Comparison of ENCODE assay signal across 21 mouse cellular contexts in the genomic region with DNA sequence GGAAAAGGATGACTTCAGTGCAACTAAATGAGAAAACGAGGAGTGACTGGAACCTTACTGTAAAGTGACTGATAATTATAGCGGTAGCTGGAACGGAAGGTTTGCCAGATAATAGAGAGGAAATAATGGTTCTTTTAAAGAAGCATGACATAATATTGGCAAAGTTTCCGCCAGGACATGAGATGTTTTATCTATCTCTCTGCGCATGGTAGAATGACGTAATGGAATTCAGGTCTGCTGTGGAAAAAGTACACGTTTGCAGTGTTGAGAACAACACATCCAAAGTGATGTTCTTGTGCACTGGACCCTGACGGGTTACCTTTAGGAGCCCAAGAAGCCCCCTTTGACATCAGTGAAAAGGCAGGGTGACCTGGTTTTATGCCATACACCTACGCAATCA. TPM values are rescaled to one million over a fixed set of nuclear protein-coding genes. Genes with fewer than 3 reads are reported as not detected.
A peak's percentile ranks its signal among the peaks of the same experiment; 100 is the strongest.
DNase-seq lines count a peak whose midpoint lies in the region; ATAC-seq and TF ChIP-seq lines count a peak whose summit lies in the region.
"Had no signal": no experiment of that assay in that cellular context is flagged by ENCODE, and none has a peak within 500 bp of the region (broad histone marks: within the 10 kb centered on the region; RNA-seq: fewer than 3 reads in every experiment).

No protein-coding gene starts in this region.

- no peak overlapping the region for H3K4me3 ChIP-seq in gastrocnemius, adult 2 months
- H3K4me3 ChIP-seq in liver, adult 2 months (ENCODE audit: insufficient read depth, low read depth, low read length), result no peak overlapping the region
- H3K4me3 ChIP-seq in heart, embryonic 11.5 days (ENCODE audit: low read depth, low read length), result no peak overlapping the region
- H3K4me3 ChIP-seq in heart, postnatal 0 days (ENCODE audit: low read depth, low read length), result no peak overlapping the region
- H3K4me3 ChIP-seq: forebrain, embryonic 10.5 days; hindbrain, embryonic 15.5 days; limb, embryonic 13.5 days; lung, embryonic 15.5 days; midbrain, embryonic 12.5 days; neural tube, embryonic 15.5 days had no signal

- H3K9me3 ChIP-seq in heart, embryonic 11.5 days (replicated peaks; ENCODE audit: control insufficient read depth, low read length), result no peaks in the 10 kb centered on the region
- no peaks in the 10 kb centered on the region for H3K9me3 ChIP-seq in heart, postnatal 0 days (replicated peaks; ENCODE audit: control insufficient read depth, low read length)
- H3K9me3 ChIP-seq: forebrain, embryonic 10.5 days; hindbrain, embryonic 15.5 days; limb, embryonic 13.5 days; lung, embryonic 15.5 days; midbrain, embryonic 12.5 days; neural tube, embryonic 15.5 days had no signal

- H3K4me1 ChIP-seq in liver, adult 2 months (ENCODE audit: control insufficient read depth, insufficient read depth, low read length), result peaks cover 2% of the 10 kb centered on the region; the same call in 1 of the 2 replicates
- H3K4me1 ChIP-seq in heart, embryonic 11.5 days (ENCODE audit: control insufficient read depth, insufficient read depth, low read length), result no peaks in the 10 kb centered on the region; the same call in none of the 2 replicates
- H3K4me1 ChIP-seq in heart, postnatal 0 days (ENCODE audit: control insufficient read depth, insufficient read depth), result no peaks in the 10 kb centered on the region; the same call in 1 of the 2 replicates

- TF ChIP-seq POLR2A in liver, adult 2 months (IDR thresholded peaks at IDR 0.05; ENCODE audit: extremely low read depth, insufficient read depth, low read length), result no peak

- ATAC-seq in heart, embryonic 11.5 days (replicated peaks; ENCODE audit: insufficient number of reproducible peaks, low FRiP score, low TSS enrichment), result no peak
- no peak for ATAC-seq in heart, postnatal 0 days (ENCODE audit: insufficient read depth, low read depth)
- ATAC-seq: forebrain, embryonic 16.5 days had no signal

- no peak for TF ChIP-seq CTCF in gastrocnemius, adult 2 months (IDR thresholded peaks at IDR 0.05)
- no peak for TF ChIP-seq CTCF in liver, adult 2 months (IDR thresholded peaks at IDR 0.05; ENCODE audit: low read depth, low read length)
- no peak for TF ChIP-seq CTCF in heart, postnatal 0 days (IDR thresholded peaks at IDR 0.05; ENCODE audit: low read depth)

- H3K27me3 ChIP-seq in liver, adult 2 months (ENCODE audit: control insufficient read depth, insufficient read depth, low read length), result no peaks in the 10 kb centered on the region
- H3K27me3 ChIP-seq in heart, embryonic 11.5 days (ENCODE audit: control insufficient read depth, insufficient read depth, low read length), result peaks cover 24% of the 10 kb centered on the region
- H3K27me3 ChIP-seq in heart, postnatal 0 days (ENCODE audit: control insufficient read depth, insufficient read depth, low read length), result 0 out of 2 replicates have a peak, but pooled peaks cover 10% of the 10 kb centered on the region
- H3K27me3 ChIP-seq: hindbrain, embryonic 15.5 days; limb, embryonic 13.5 days; lung, embryonic 15.5 days; midbrain, embryonic 12.5 days; neural tube, embryonic 15.5 days had no signal

- no peak for TF ChIP-seq EP300 in heart, postnatal 0 days (IDR thresholded peaks at IDR 0.05; ENCODE audit: low read depth)

- WGBS in liver, adult 2 months, result 72% methylated on average over 9 of the region's 9 CpGs
- 62% methylated on average over 9 of the region's 9 CpGs for WGBS in heart, embryonic 11.5 days (ENCODE audit: insufficient replicate concordance)
- WGBS in heart, postnatal 0 days, result 44% methylated on average over 9 of the region's 9 CpGs

- H3K79me2 ChIP-seq in liver, adult 2 months (ENCODE audit: control insufficient read depth, insufficient read depth, low read length), result no peaks in the 10 kb centered on the region

- no peaks in the 10 kb centered on the region for H3K36me3 ChIP-seq in liver, adult 2 months (ENCODE audit: control insufficient read depth, insufficient read depth, low read length)
- H3K36me3 ChIP-seq in heart, embryonic 11.5 days (ENCODE audit: control insufficient read depth, insufficient read depth, low read length), result no peaks in the 10 kb centered on the region
- no peaks in the 10 kb centered on the region for H3K36me3 ChIP-seq in heart, postnatal 0 days (replicated peaks; ENCODE audit: control insufficient read depth, insufficient read depth, low read length)
- H3K36me3 ChIP-seq: forebrain, embryonic 10.5 days; hindbrain, embryonic 15.5 days; limb, embryonic 13.5 days; lung, embryonic 15.5 days; midbrain, embryonic 12.5 days; neural tube, embryonic 15.5 days had no signal

- intact Hi-C loops in gastrocnemius, adult 2 months (cut with DNase I), result no loop called here

- H3K27ac ChIP-seq in gastrocnemius, adult 2 months, result 0 out of 2 replicates have a peak overlapping the region, but pooled peaks have one; percentile 12
- no peak overlapping the region for H3K27ac ChIP-seq in liver, adult 2 months (replicated peaks; ENCODE audit: insufficient read depth, low read depth, low read length)
- 0 out of 2 replicates have a peak overlapping the region, but pooled peaks have one; percentile 32 for H3K27ac ChIP-seq in heart, embryonic 11.5 days (ENCODE audit: low read depth, low read length)
- H3K27ac ChIP-seq in heart, postnatal 0 days (ENCODE audit: low read depth), result no peak overlapping the region
- H3K27ac ChIP-seq: forebrain, embryonic 10.5 days; hindbrain, embryonic 15.5 days; limb, embryonic 13.5 days; liver, embryonic 14.5 days; lung, embryonic 15.5 days; midbrain, embryonic 12.5 days; neural tube, embryonic 15.5 days had no signal

- H3K9ac ChIP-seq in liver, adult 2 months (ENCODE audit: low read depth, low read length), result no peak overlapping the region
- H3K9ac ChIP-seq in heart, embryonic 11.5 days (ENCODE audit: low read depth, low read length), result no peak overlapping the region
- H3K9ac ChIP-seq in heart, postnatal 0 days (replicated peaks; ENCODE audit: low read depth, low read length), result no peak overlapping the region
- H3K9ac ChIP-seq: hindbrain, embryonic 15.5 days; limb, embryonic 13.5 days; liver, embryonic 14.5 days; lung, embryonic 15.5 days; midbrain, embryonic 12.5 days; neural tube, embryonic 15.5 days had no signal

- no peak overlapping the region for H3K4me2 ChIP-seq in heart, embryonic 11.5 days
- H3K4me2 ChIP-seq in heart, postnatal 0 days (ENCODE audit: low read depth, low read length), result no peak overlapping the region
- H3K4me2 ChIP-seq: hindbrain, embryonic 15.5 days; limb, embryonic 13.5 days; lung, embryonic 15.5 days; midbrain, embryonic 12.5 days; neural tube, embryonic 15.5 days had no signal

- DNase-seq in gastrocnemius, adult 2 months, result no peak
- no peak for DNase-seq in gastrocnemius, postnatal 4 days (ENCODE audit: low spot score in 2 of 2)
- DNase-seq in liver, adult 2 months (ENCODE audit: extremely low read depth, low read depth, low spot score), result peak; percentile 4
- DNase-seq in liver, result no peak
- peak; percentile 52 for DNase-seq in heart, postnatal 0 days (ENCODE audit: low spot score)
- no peak for DNase-seq in embryo, embryonic 9.5 days (ENCODE audit: extremely low spot score)
- DNase-seq in adrenal gland, postnatal 14 days, result no peak
- DNase-seq: cerebellum, adult 11-12 months; cerebellum, postnatal 10 days; gastrocnemius, postnatal 14 days; kidney, adult 9 months; kidney, postnatal 25 days had no signal

RNA-seq across cellular contexts. Expression of gene Limch1, which starts 8.0 kb away (rescaled TPM):
- total RNA-seq in gastrocnemius, adult 2 months (2021), result 100 to 1,000 TPM; 106 to 139 TPM
- 100 to 1,000 TPM; 232 to 234 TPM for total RNA-seq in gastrocnemius, postnatal 4 days (2021)
- total RNA-seq in liver, adult 2 months (2014; rRNA removed), result 0.55 and 2.6 TPM in 2 replicates
- polyA plus RNA-seq in liver, adult 2 months (2012; rRNA removed), result 0.13 and 0.15 TPM in 2 replicates
- 28.2 and 32.8 TPM in 2 replicates for polyA plus RNA-seq in heart, embryonic 11.5 days (2014; fragmentation: Nextera tagmentation; extraction: Ambion mirVana)
- total RNA-seq in heart, postnatal 0 days (2014; rRNA removed; ENCODE audit: low replicate concordance), result 30.0 and 33.8 TPM in 2 replicates
- 19.0 and 21.1 TPM in 2 replicates for polyA plus RNA-seq in heart, postnatal 0 days (2015; fragmentation: Nextera tagmentation; extraction: Ambion mirVana)
- total RNA-seq in adrenal gland, postnatal 14 days (2021), result 90.6 and 96.8 TPM in 2 replicates

Comparison
In these comparisons a context has a peak if more than half of its experiments do, and no peak if none do; other contexts are left out.
1. DNase-seq: peak in liver, adult 2 months (single experiment) and heart, postnatal 0 days (single experiment); none in gastrocnemius, adult 2 months (single experiment), gastrocnemius, postnatal 4 days (0 of 2), liver (single experiment), embryo, embryonic 9.5 days (single experiment) and adrenal gland, postnatal 14 days (single experiment).
2. H3K27ac ChIP-seq: peak in gastrocnemius, adult 2 months (single experiment) and heart, embryonic 11.5 days (single experiment); none in liver, adult 2 months (single experiment) and heart, postnatal 0 days (single experiment).